Mouse (Mus musculus) stomach, postnatal 0 days (tissue): Measurements from ENCODE around the gene Kdm4a.

Source experiments
- CTCF ChIP-seq: IDR thresholded peaks from 2 replicates; pipeline ENCODE4 v1.5.1; 2016; ENCODE audit warnings: antibody characterized with exemption, low read depth, mild to moderate bottlenecking, moderate library complexity
- EP300 ChIP-seq: optimal IDR thresholded peaks from 2 replicates; pipeline ENCODE3; 2016; ENCODE audit warnings: antibody characterized with exemption

DNA sequence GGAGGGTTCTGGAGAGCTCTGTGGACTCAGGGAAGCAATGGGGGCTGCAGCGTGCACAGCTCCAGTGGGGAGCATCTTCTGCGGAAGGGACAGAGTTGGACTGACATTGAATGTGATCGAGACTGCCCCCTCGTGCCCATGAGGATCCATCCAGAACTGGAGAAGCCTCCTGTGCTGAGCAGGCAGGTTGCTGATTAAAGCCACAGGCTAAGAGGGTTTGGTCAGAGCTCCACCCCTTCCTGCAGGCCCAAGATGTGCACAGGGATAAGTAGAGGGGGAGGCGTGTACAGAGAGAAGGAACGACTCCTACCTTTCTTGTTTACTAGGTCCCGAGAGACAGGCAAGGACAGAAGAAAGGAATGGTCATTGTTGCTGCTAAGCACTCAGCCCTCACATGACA, 41.4 kb upstream of the Kdm4a start:
- TF ChIP-seq CTCF = no peak
- no peak for TF ChIP-seq EP300
